Mouse (Mus musculus) liver, adult 2 months (tissue): ENCODE measurements around the gene Fbxo47. TPM values are rescaled to one million over a fixed set of nuclear protein-coding genes. Genes with fewer than 3 reads are reported as not detected.
A peak's percentile ranks its signal among the peaks of the same experiment; 100 is the strongest.

Experiments used
- DNase-seq: peaks from one replicate; pipeline ENCODE4 v3.0.0-alpha.2; 2011; ENCODE audit warnings: low read depth, low spot score; ENCODE audit errors: extremely low read depth
- H3K27ac ChIP-seq: fragments of 200-500 bp; replicated peaks from 2 replicates; pipeline ENCODE4 v1.5.1; 2012; ENCODE audit warnings: low read depth, mild to moderate bottlenecking, control low read depth, inconsistent platforms, low read length; ENCODE audit not compliant: insufficient read depth
- H3K27me3 ChIP-seq: fragments of 200-500 bp; 2 replicates; pipeline ENCODE4 v1.6.1; 2012; ENCODE audit warnings: mild to moderate bottlenecking, moderate library complexity, low read length, inconsistent platforms; ENCODE audit not compliant: control insufficient read depth, insufficient read depth
- H3K36me3 ChIP-seq: fragments of 200-500 bp; 2 replicates; pipeline ENCODE4 v1.6.1; 2012; ENCODE audit warnings: low read length, inconsistent platforms; ENCODE audit not compliant: control insufficient read depth, insufficient read depth
- H3K4me1 ChIP-seq: fragments of 200-500 bp; 2 replicates; pipeline ENCODE4 v1.6.1; 2011; ENCODE audit warnings: low read length; ENCODE audit not compliant: control insufficient read depth, insufficient read depth
- H3K4me3 ChIP-seq: fragments of 200-500 bp; 2 replicates; pipeline ENCODE4 v1.5.1; 2011; ENCODE audit warnings: low read depth, mild to moderate bottlenecking, control low read depth, low read length, moderate library complexity; ENCODE audit not compliant: insufficient read depth
- H3K79me2 ChIP-seq: fragments of 200-500 bp; 2 replicates; pipeline ENCODE4 v1.6.1; 2012; ENCODE audit warnings: inconsistent platforms, mild to moderate bottlenecking, low read length, moderate library complexity; ENCODE audit not compliant: control insufficient read depth, insufficient read depth
- H3K9ac ChIP-seq: fragments of 200-500 bp; 2 replicates; pipeline ENCODE4 v1.6.1; 2012; ENCODE audit warnings: low read depth, mild to moderate bottlenecking, control low read depth, inconsistent platforms, low read length
- CTCF ChIP-seq: fragments of 200-500 bp; IDR thresholded peaks from 2 replicates; pipeline ENCODE4 v1.5.1; 2011; ENCODE audit warnings: low read depth, low read length, control low read depth
- POLR2A ChIP-seq: fragments of 200-500 bp; IDR thresholded peaks from 2 replicates; pipeline ENCODE4 v1.6.1; 2011; ENCODE audit warnings: low read length, control low read depth; ENCODE audit not compliant: insufficient read depth; ENCODE audit errors: extremely low read depth
- WGBS: fragments of 180-500 bp; shearing (Covaris S2); methylation state at CpG from one replicate; pipeline ENCODE4 v1.1.7; 2018; 5-methylcytosine and 5-hydroxymethylcytosine counted together
- polyA plus RNA-seq: library from polyadenylated mRNA; depleted of rRNA; stranded (reverse); fragments of >200 nt; gene quantifications from 2 replicates; pipeline ENCODE4 v1.2.3, GENCODE M21; 2012; rRNA removed
- total RNA-seq: library from RNA; depleted of rRNA; stranded (reverse); fragments of >200 nt; gene quantifications from 2 replicates; pipeline ENCODE4 v1.2.3, GENCODE M21; 2014; rRNA removed

Fbxo47 gene
- total and polyA plus RNA-seq, 2 experiments = 0.17 to 1.4 TPM

GRCm38 (mm10) chr11:97806613-97806964 lies 77.4 kb downstream of the Fbxo47 start:
- DNase-seq = no peak
- H3K27ac ChIP-seq = no peak overlapping the region
- TF ChIP-seq CTCF (no peak), POLR2A (no peak)
- peaks cover 3% of the 10 kb centered on the region; the same call in 1 of the 2 replicates for H3K36me3 ChIP-seq
- peaks cover 67% of the 10 kb centered on the region for H3K4me1 ChIP-seq
- H3K79me2 ChIP-seq = peaks cover 23% of the 10 kb centered on the region; the same call in 1 of the 2 replicates
- H3K9ac ChIP-seq = no peak overlapping the region
- no peak overlapping the region for H3K4me3 ChIP-seq
- 58% methylated on average over 7 of the region's 7 CpGs for WGBS
- no peaks in the 10 kb centered on the region for H3K27me3 ChIP-seq

GRCm38 (mm10) chr11:97805662-97806612 lies 78.0 kb downstream of the Fbxo47 start:
- H3K27me3 ChIP-seq = no peaks in the 10 kb centered on the region
- peaks cover 23% of the 10 kb centered on the region; the same call in 1 of the 2 replicates for H3K79me2 ChIP-seq
- peaks cover 67% of the 10 kb centered on the region for H3K4me1 ChIP-seq
- peaks cover 3% of the 10 kb centered on the region; the same call in 1 of the 2 replicates for H3K36me3 ChIP-seq
- DNase-seq = no peak
- H3K27ac ChIP-seq = peak overlapping the region; percentile 26; the same call in 1 of the 2 replicates
- 44% methylated on average over 15 of the region's 15 CpGs for WGBS
- H3K4me3 ChIP-seq = no peak overlapping the region
- no peak overlapping the region for H3K9ac ChIP-seq
- no peak for TF ChIP-seq CTCF

GRCm38 (mm10) chr11:97804841-97805661 lies 78.9 kb downstream of the Fbxo47 start:
- TF ChIP-seq POLR2A = no peak
- no peak for TF ChIP-seq CTCF
- Histone ChIP-seq H3K4me1 (peaks cover 61% of the 10 kb centered on the region), H3K79me2 (peaks cover 23% of the 10 kb centered on the region; the same call in 1 of the 2 replicates), H3K27me3 (no peaks in the 10 kb centered on the region), H3K9ac (no peak overlapping the region), H3K27ac (no peak overlapping the region; the same call in 1 of the 2 replicates), H3K36me3 (peaks cover 3% of the 10 kb centered on the region; the same call in 1 of the 2 replicates), H3K4me3 (no peak overlapping the region)
- DNase-seq = no peak
- 28% methylated on average over 9 of the region's 9 CpGs for WGBS

- Histone ChIP-seq H3K27me3 (no peaks in the 10 kb centered on the region), H3K4me3 (no peak overlapping the region), H3K9ac (no peak overlapping the region), H3K79me2 (peaks cover 20% of the 10 kb centered on the region; the same call in 1 of the 2 replicates), H3K36me3 (peaks cover 3% of the 10 kb centered on the region; the same call in 1 of the 2 replicates), H3K4me1 (peaks cover 49% of the 10 kb centered on the region), H3K27ac (peak overlapping the region; percentile 19; the same call in 1 of the 2 replicates)
- 33% methylated on average over 5 of the region's 5 CpGs for WGBS
- no peak for DNase-seq
- TF ChIP-seq CTCF (no peak), POLR2A (no peak)
Observed at GRCm38 (mm10) chr11:97803847-97804246, 80.1 kb downstream of the Fbxo47 start.

Other genes starting within 250 kb of the Fbxo47 start
- 3.8 and 6.0 TPM in 2 replicates for gene Mllt6, start 220.7 kb downstream of the Fbxo47 start, total RNA-seq
- 8.9 and 11.2 TPM in 2 replicates for gene Mllt6, start 220.7 kb downstream of the Fbxo47 start, polyA plus RNA-seq
- gene Cisd3, start 198.3 kb downstream of the Fbxo47 start, total RNA-seq = 35.7 and 41.0 TPM in 2 replicates
- gene Cisd3, start 198.3 kb downstream of the Fbxo47 start, polyA plus RNA-seq = 73.6 and 94.5 TPM in 2 replicates
- 0.34 and 0.37 TPM in 2 replicates for gene Pcgf2, start 183.7 kb downstream of the Fbxo47 start, total RNA-seq
- gene Pcgf2, start 183.7 kb downstream of the Fbxo47 start, polyA plus RNA-seq = 5.6 and 12.0 TPM in 2 replicates
- 281 and 313 TPM in 2 replicates for gene Psmb3, start 180.8 kb downstream of the Fbxo47 start, total RNA-seq
- 299 and 334 TPM in 2 replicates for gene Psmb3, start 180.8 kb downstream of the Fbxo47 start, polyA plus RNA-seq
- 4.1 and 5.5 TPM in 2 replicates for gene Pip4k2b, start 139.4 kb downstream of the Fbxo47 start, total RNA-seq
- 10.8 and 11.0 TPM in 2 replicates for gene Pip4k2b, start 139.4 kb downstream of the Fbxo47 start, polyA plus RNA-seq
- 5.8 and 6.8 TPM in 2 replicates for gene Cwc25, start 117.6 kb downstream of the Fbxo47 start, total RNA-seq
- 6.2 and 6.3 TPM in 2 replicates for gene Cwc25, start 117.6 kb downstream of the Fbxo47 start, polyA plus RNA-seq
- not detected in 2 replicates for gene 1700001P01Rik, start 108.2 kb downstream of the Fbxo47 start, total RNA-seq
- gene 1700001P01Rik, start 108.2 kb downstream of the Fbxo47 start, polyA plus RNA-seq = not detected in 2 replicates
- gene Rpl23, start 101.7 kb downstream of the Fbxo47 start, total RNA-seq = 240 and 283 TPM in 2 replicates
- 68.5 and 71.4 TPM in 2 replicates for gene Rpl23, start 101.7 kb downstream of the Fbxo47 start, polyA plus RNA-seq
- 23.3 and 33.3 TPM in 2 replicates for gene Lasp1, start 85.2 kb downstream of the Fbxo47 start, total RNA-seq
- 80.5 and 85.4 TPM in 2 replicates for gene Lasp1, start 85.2 kb downstream of the Fbxo47 start, polyA plus RNA-seq
- 0.09 and 0.27 TPM in 2 replicates for gene B230217C12Rik, start 43.4 kb downstream of the Fbxo47 start, total RNA-seq
- gene B230217C12Rik, start 43.4 kb downstream of the Fbxo47 start, polyA plus RNA-seq = 0.14 and 0.29 TPM in 2 replicates
- gene Plxdc1, start 102.3 kb upstream of the Fbxo47 start, total RNA-seq = 0.28 and 0.47 TPM in 2 replicates
- gene Plxdc1, start 102.3 kb upstream of the Fbxo47 start, polyA plus RNA-seq = 0.58 and 1.2 TPM in 2 replicates
- gene Arl5c, start 112.0 kb upstream of the Fbxo47 start, total RNA-seq = 0.20 and 0.37 TPM in 2 replicates
- gene Arl5c, start 112.0 kb upstream of the Fbxo47 start, polyA plus RNA-seq = 0.44 and 0.55 TPM in 2 replicates
- gene Cacnb1, start 138.9 kb upstream of the Fbxo47 start, total RNA-seq = 0.37 and 0.54 TPM in 2 replicates
- gene Cacnb1, start 138.9 kb upstream of the Fbxo47 start, polyA plus RNA-seq = 0.81 and 0.84 TPM in 2 replicates
- gene Rpl19, start 142.6 kb upstream of the Fbxo47 start, total RNA-seq = 606 and 614 TPM in 2 replicates
- gene Rpl19, start 142.6 kb upstream of the Fbxo47 start, polyA plus RNA-seq = 224 and 235 TPM in 2 replicates
- gene Stac2, start 169.3 kb upstream of the Fbxo47 start, total RNA-seq = not detected in 2 replicates
- 0.02 TPM in 1 of 2 replicates, not detected in the other for gene Stac2, start 169.3 kb upstream of the Fbxo47 start, polyA plus RNA-seq